In the genomic region with DNA sequence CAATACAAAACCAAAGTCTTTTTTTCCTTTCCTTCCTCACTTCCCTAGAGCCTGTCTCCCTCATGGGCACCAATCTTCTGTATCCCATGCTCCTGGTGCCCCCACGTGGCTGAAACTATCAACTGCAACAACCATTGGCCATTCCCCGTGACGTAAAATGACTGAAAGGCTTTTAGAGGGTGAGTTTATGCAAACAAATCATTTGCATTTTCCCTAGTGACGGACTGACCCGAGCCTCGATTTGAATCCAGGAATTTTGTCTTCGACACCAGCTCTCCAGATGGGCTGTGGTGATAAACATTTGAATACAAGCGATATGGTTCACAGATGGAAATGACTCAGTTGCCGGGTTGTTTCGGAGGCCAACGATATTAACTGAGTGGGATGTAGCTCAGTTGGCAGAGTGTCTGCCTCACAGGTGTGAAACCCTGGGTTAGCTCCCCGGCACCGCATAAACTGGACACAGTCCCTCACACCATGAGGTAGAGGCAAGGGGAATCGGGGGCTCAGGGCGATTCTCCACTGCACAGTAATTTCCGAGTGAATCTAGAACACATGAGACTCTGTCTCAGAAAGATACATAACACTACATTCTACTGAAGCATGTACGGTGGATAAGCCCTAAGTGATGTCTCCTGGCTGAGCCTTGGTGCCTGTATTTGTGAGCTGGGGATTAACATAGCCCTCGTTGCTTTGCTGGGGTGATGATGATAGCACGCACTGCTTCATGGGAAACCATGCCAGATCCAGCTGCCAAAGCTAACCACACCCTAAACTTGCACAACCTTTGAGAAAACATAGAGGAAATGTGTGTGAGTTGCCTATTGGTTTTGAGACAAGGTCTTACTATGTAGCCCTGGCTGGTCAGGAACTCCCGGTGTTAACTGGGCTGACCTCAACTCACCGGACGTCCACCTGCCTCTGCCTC, we compare ENCODE assay signal across 9 mouse cellular contexts. TPM values are rescaled to one million over a fixed set of nuclear protein-coding genes. Genes with fewer than 3 reads are reported as not detected.
DNase-seq lines count a peak whose midpoint lies in the region; ATAC-seq and TF ChIP-seq lines count a peak whose summit lies in the region.
"Had no signal": no experiment of that assay in that cellular context is flagged by ENCODE, and none has a peak within 500 bp of the region (broad histone marks: within the 10 kb centered on the region; RNA-seq: fewer than 3 reads in every experiment).

No protein-coding gene starts in this region.

- TF ChIP-seq CTCF in bone marrow, adult 2 months (IDR thresholded peaks at IDR 0.05; ENCODE audit: control insufficient read depth, insufficient read depth, low read length), result peak; percentile 68

- H3K27me3 ChIP-seq in embryonic facial prominence, embryonic 13.5 days, result no peaks in the 10 kb centered on the region
- peaks cover 20% of the 10 kb centered on the region; the same call in 1 of the 2 replicates for H3K27me3 ChIP-seq in kidney, embryonic 15.5 days
- no peaks in the 10 kb centered on the region for H3K27me3 ChIP-seq in myocyte (ENCODE audit: control insufficient read depth, insufficient read depth, insufficient read length)

- no peak overlapping the region for H3K4me3 ChIP-seq in bone marrow, adult 2 months (replicated peaks; ENCODE audit: control insufficient read depth, low read depth, low read length)
- no peak overlapping the region for H3K4me3 ChIP-seq in embryonic facial prominence, embryonic 13.5 days
- H3K4me3 ChIP-seq in kidney, embryonic 15.5 days (replicated peaks), result no peak overlapping the region
- H3K4me3 ChIP-seq in myocyte, result no peak overlapping the region
- H3K4me3 ChIP-seq: erythroblast, embryonic 14.5 days had no signal

- ATAC-seq in embryonic facial prominence, embryonic 13.5 days (ENCODE audit: insufficient number of reproducible peaks, insufficient read depth, low FRiP score, low TSS enrichment, low read depth), result no peak
- no peak for ATAC-seq in kidney, embryonic 15.5 days (replicated peaks; ENCODE audit: low FRiP score)

- WGBS in bone marrow, adult 2 months, result 33% methylated on average over 22 of the region's 22 CpGs
- WGBS in embryonic facial prominence, embryonic 13.5 days, result 40% methylated on average over 22 of the region's 22 CpGs
- 39% methylated on average over 22 of the region's 22 CpGs for WGBS in kidney, embryonic 15.5 days

- no peak for TF ChIP-seq POLR2A in bone marrow, adult 2 months (IDR thresholded peaks at IDR 0.05; ENCODE audit: borderline replicate concordance, control insufficient read depth, low read depth, low read length)
- TF ChIP-seq POLR2A in myocyte (IDR thresholded peaks at IDR 0.05; ENCODE audit: insufficient read length, low read depth), result no peak

- DNase-seq in CD4-positive helper T cell, adult 2 months (ENCODE audit: low read depth, low spot score), result peak; percentile 65
- peak; percentile 91 for DNase-seq in heart, adult 8-10 months (ENCODE audit: low spot score)
- DNase-seq in liver, result peak; percentile 74
- DNase-seq in spleen, postnatal 4 days (ENCODE audit: low spot score in 2 of 2), result peak; percentile 68 to 83

- H3K9ac ChIP-seq in embryonic facial prominence, embryonic 13.5 days, result 0 out of 2 replicates have a peak overlapping the region, but pooled peaks have one; percentile 28
- no peak overlapping the region for H3K9ac ChIP-seq in kidney, embryonic 15.5 days

- H3K4me1 ChIP-seq in bone marrow, adult 2 months (ENCODE audit: control insufficient read depth, insufficient read depth, low read length), result peaks cover 1% of the 10 kb centered on the region; the same call in 1 of the 2 replicates
- no peaks in the 10 kb centered on the region for H3K4me1 ChIP-seq in embryonic facial prominence, embryonic 13.5 days
- no peaks in the 10 kb centered on the region for H3K4me1 ChIP-seq in kidney, embryonic 15.5 days

- no peak overlapping the region for H3K27ac ChIP-seq in bone marrow, adult 2 months (ENCODE audit: control insufficient read depth, insufficient read depth, low read depth, low read length, poor library complexity)
- H3K27ac ChIP-seq in embryonic facial prominence, embryonic 13.5 days, result no peak overlapping the region
- no peak overlapping the region for H3K27ac ChIP-seq in kidney, embryonic 15.5 days

- H3ac ChIP-seq in myocyte (ENCODE audit: control insufficient read depth, insufficient read length), result no peak overlapping the region

- H3K36me3 ChIP-seq in embryonic facial prominence, embryonic 13.5 days, result no peaks in the 10 kb centered on the region
- no peaks in the 10 kb centered on the region for H3K36me3 ChIP-seq in kidney, embryonic 15.5 days
- no peaks in the 10 kb centered on the region for H3K36me3 ChIP-seq in myocyte (ENCODE audit: control insufficient read depth, insufficient read depth)

- H3K4me2 ChIP-seq in embryonic facial prominence, embryonic 13.5 days, result no peak overlapping the region
- H3K4me2 ChIP-seq in kidney, embryonic 15.5 days, result peak overlapping the region; percentile 14; the same call in 1 of the 2 replicates
- peak overlapping the region; percentile 39 for H3K4me2 ChIP-seq in myocyte (ENCODE audit: low read depth)

- no peaks in the 10 kb centered on the region for H3K79me2 ChIP-seq in myocyte (ENCODE audit: control insufficient read depth, insufficient read depth)

- no peaks in the 10 kb centered on the region for H3K9me3 ChIP-seq in embryonic facial prominence, embryonic 13.5 days
- no peaks in the 10 kb centered on the region for H3K9me3 ChIP-seq in kidney, embryonic 15.5 days (replicated peaks)

TF ChIP-seq in myocyte, 11 proteins besides CTCF, POLR2A, EP300 and RAD21:
- no peak for TF ChIP-seq TCF12 (IDR thresholded peaks at IDR 0.05; ENCODE audit: insufficient read depth, poor library complexity, severe bottlenecking)
- no peak for TF ChIP-seq MYOD1 (IDR thresholded peaks at IDR 0.05; ENCODE audit: control insufficient read depth in 1 of 3, insufficient read length in 2 of 3, low read depth in 2 of 3)
- TF ChIP-seq USF1 (IDR thresholded peaks at IDR 0.05; ENCODE audit: low read depth), result no peak
- no peak for TF ChIP-seq TCF3 (IDR thresholded peaks at IDR 0.05; ENCODE audit: insufficient read length, low read depth)
- no peak for TF ChIP-seq E2F4 (IDR thresholded peaks at IDR 0.05; ENCODE audit: insufficient read depth)
- TF ChIP-seq MYOG (IDR thresholded peaks at IDR 0.05; ENCODE audit: control insufficient read depth in 1 of 3, insufficient read depth in 1 of 3, insufficient read length in 2 of 3, low read depth in 2 of 3), result no peak
- TF ChIP-seq MAX (IDR thresholded peaks at IDR 0.05; ENCODE audit: low read depth), result no peak
- no peak for TF ChIP-seq REST (IDR thresholded peaks at IDR 0.05; ENCODE audit: insufficient read depth, insufficient read length)
- TF ChIP-seq POLR2AphosphoS2 (IDR thresholded peaks at IDR 0.05; ENCODE audit: insufficient read length, low read depth), result no peak
- TF ChIP-seq SRF (IDR thresholded peaks at IDR 0.05; ENCODE audit: control insufficient read depth, insufficient read length, low read depth), result no peak
- TF ChIP-seq CEBPB (IDR thresholded peaks at IDR 0.05; ENCODE audit: insufficient read depth, poor library complexity, severe bottlenecking), result no peak

RNA-seq across cellular contexts. Expression of a gene that starts 7.4 kb away (rescaled TPM):
- polyA plus RNA-seq in bone marrow, adult 2 months (2011; ENCODE audit: insufficient read depth, insufficient read length, low replicate concordance, missing spikeins), result 5.8 and 7.8 TPM in 2 replicates
- 15.3 and 19.1 TPM in 2 replicates for polyA plus RNA-seq in embryonic facial prominence, embryonic 13.5 days (2015; fragmentation: Nextera tagmentation; extraction: Ambion mirVana)
- 10 to 100 TPM; 72.0 to 84.5 (median 75.5) TPM for total RNA-seq in heart, adult 8-10 months (2022)
- polyA plus RNA-seq in kidney, embryonic 15.5 days (2015; fragmentation: Nextera tagmentation; extraction: Ambion mirVana), result 21.6 and 23.8 TPM in 2 replicates
- 36.2 TPM for polyA plus RNA-seq in myocyte (2012; fragmentation: generic; extraction: Trizol)

RNA-seq across cellular contexts. Expression of a gene that starts 27.1 kb away (rescaled TPM):
- polyA plus RNA-seq in bone marrow, adult 2 months (2011; ENCODE audit: insufficient read depth, insufficient read length, low replicate concordance, missing spikeins), result 2.2 and 3.4 TPM in 2 replicates
- 2.4 and 2.5 TPM in 2 replicates for polyA plus RNA-seq in embryonic facial prominence, embryonic 13.5 days (2015; fragmentation: Nextera tagmentation; extraction: Ambion mirVana)
- total RNA-seq in heart, adult 8-10 months (2022), result 10 to 100 TPM; 10.8 to 12.7 (median 11.1) TPM
- polyA plus RNA-seq in kidney, embryonic 15.5 days (2015; fragmentation: Nextera tagmentation; extraction: Ambion mirVana), result 7.6 and 8.3 TPM in 2 replicates
- 0.48 TPM for polyA plus RNA-seq in myocyte (2012; fragmentation: generic; extraction: Trizol)

RNA-seq across cellular contexts. Expression of a gene that starts 30.7 kb away (rescaled TPM):
- not detected in 2 replicates for polyA plus RNA-seq in bone marrow, adult 2 months (2011; ENCODE audit: insufficient read depth, insufficient read length, low replicate concordance, missing spikeins)
- 0.18 and 0.25 TPM in 2 replicates for polyA plus RNA-seq in embryonic facial prominence, embryonic 13.5 days (2015; fragmentation: Nextera tagmentation; extraction: Ambion mirVana)
- total RNA-seq in heart, adult 8-10 months (2022), result not detected
- not detected in 2 replicates for polyA plus RNA-seq in kidney, embryonic 15.5 days (2015; fragmentation: Nextera tagmentation; extraction: Ambion mirVana)
- polyA plus RNA-seq in myocyte (2012; fragmentation: generic; extraction: Trizol), result not detected
- polyA plus RNA-seq: erythroblast, embryonic 14.5 days had no signal

RNA-seq across cellular contexts. Expression of a gene that starts 59.2 kb away (rescaled TPM):
- 1.2 TPM in 1 of 2 replicates, not detected in the other for polyA plus RNA-seq in bone marrow, adult 2 months (2011; ENCODE audit: insufficient read depth, insufficient read length, low replicate concordance, missing spikeins)
- polyA plus RNA-seq in embryonic facial prominence, embryonic 13.5 days (2015; fragmentation: Nextera tagmentation; extraction: Ambion mirVana), result 4.1 and 6.5 TPM in 2 replicates
- total RNA-seq in heart, adult 8-10 months (2022), result 1 to 10 TPM; 2.1 to 3.2 (median 2.8) TPM
- 21.3 and 22.0 TPM in 2 replicates for polyA plus RNA-seq in kidney, embryonic 15.5 days (2015; fragmentation: Nextera tagmentation; extraction: Ambion mirVana)
- 6.0 TPM for polyA plus RNA-seq in myocyte (2012; fragmentation: generic; extraction: Trizol)
